Mouse (Mus musculus) right cerebral cortex, adult 2 months (tissue): ENCODE measurements around the gene Tspan32.

Experiments
- DNase-seq, 2 experiments: peaks; one replicate each; pipeline ENCODE4 v3.0.0; 2021 to 2022; ENCODE audit warnings: low spot score in 2 of 2

The Tspan32 gene

GRCm38 (mm10) chr7:143054612-143054965 is 49.7 kb downstream of the Tspan32 start:
- no peak for DNase-seq

- no peak for DNase-seq
Observed at GRCm38 (mm10) chr7:143055001-143055400, 50.2 kb downstream of the Tspan32 start.

GRCm38 (mm10) chr7:143055499-143056186 is 50.8 kb downstream of the Tspan32 start:
- no peak for DNase-seq

GRCm38 (mm10) chr7:143057023-143057422 is 52.2 kb downstream of the Tspan32 start:
- no peak for DNase-seq

- DNase-seq = no peak
Observed at GRCm38 (mm10) chr7:143057667-143058220, 52.9 kb downstream of the Tspan32 start.

GRCm38 (mm10) chr7:143058221-143058697 is 53.4 kb downstream of the Tspan32 start:
- DNase-seq = no peak

- peak in 1 of 2 experiments; percentile 52 for DNase-seq
Observed at GRCm38 (mm10) chr7:143059202-143059870, 54.5 kb downstream of the Tspan32 start.

GRCm38 (mm10) chr7:143062704-143063103 is 57.9 kb downstream of the Tspan32 start:
- DNase-seq = no peak

- peak in 1 of 2 experiments; percentile 47 for DNase-seq
Observed at GRCm38 (mm10) chr7:143064226-143064625, 59.4 kb downstream of the Tspan32 start.

GRCm38 (mm10) chr7:143065692-143066091 is 60.8 kb downstream of the Tspan32 start:
- DNase-seq = no peak

- no peak for DNase-seq
Observed at GRCm38 (mm10) chr7:143067469-143067868, 62.6 kb downstream of the Tspan32 start.

GRCm38 (mm10) chr7:143067897-143068296 is 63.1 kb downstream of the Tspan32 start:
- no peak for DNase-seq

GRCm38 (mm10) chr7:143068316-143068881 is 63.6 kb downstream of the Tspan32 start:
- no peak for DNase-seq

GRCm38 (mm10) chr7:143068882-143069591 is 64.2 kb downstream of the Tspan32 start, which contains the start of gene Tssc4:
TSS of gene Tssc4 (plus strand) at chr7:143069249.
- peak; percentile 99 for DNase-seq
